Mouse (Mus musculus): ENCODE measurements around the gene Oxgr1.

Oxgr1 gene

DNA sequence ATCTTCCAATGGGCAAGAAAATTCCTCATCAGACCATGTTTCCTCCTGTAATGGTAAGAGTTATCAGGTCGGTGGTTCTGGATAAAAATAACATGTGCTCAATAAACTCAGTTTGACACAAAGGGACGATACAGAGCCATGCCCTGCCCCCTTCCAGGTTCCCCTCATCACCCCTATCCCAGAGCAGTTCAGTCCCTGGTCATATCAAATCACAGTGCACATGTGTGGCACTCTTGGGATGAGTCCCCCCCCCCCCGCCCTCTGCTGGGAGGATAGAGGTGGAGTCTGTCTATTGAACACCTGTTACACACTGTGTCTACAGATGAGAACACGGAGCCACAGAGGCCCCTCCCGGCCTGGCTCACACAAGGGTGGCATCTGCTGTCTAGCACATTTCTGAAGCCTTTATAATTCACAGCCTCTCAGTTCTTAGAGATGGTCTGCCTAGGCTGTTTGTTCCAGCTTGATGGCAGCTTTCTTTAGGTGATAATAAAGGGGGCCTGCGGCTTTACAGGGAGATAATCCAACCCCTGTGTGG lies 61.5 kb downstream of the Oxgr1 start:
- peak; percentile 27 to 54 for DNase-seq (ENCODE audit: low spot score in 2 of 2)
